Mouse (Mus musculus): ENCODE data around the gene BC025920.

DNA sequence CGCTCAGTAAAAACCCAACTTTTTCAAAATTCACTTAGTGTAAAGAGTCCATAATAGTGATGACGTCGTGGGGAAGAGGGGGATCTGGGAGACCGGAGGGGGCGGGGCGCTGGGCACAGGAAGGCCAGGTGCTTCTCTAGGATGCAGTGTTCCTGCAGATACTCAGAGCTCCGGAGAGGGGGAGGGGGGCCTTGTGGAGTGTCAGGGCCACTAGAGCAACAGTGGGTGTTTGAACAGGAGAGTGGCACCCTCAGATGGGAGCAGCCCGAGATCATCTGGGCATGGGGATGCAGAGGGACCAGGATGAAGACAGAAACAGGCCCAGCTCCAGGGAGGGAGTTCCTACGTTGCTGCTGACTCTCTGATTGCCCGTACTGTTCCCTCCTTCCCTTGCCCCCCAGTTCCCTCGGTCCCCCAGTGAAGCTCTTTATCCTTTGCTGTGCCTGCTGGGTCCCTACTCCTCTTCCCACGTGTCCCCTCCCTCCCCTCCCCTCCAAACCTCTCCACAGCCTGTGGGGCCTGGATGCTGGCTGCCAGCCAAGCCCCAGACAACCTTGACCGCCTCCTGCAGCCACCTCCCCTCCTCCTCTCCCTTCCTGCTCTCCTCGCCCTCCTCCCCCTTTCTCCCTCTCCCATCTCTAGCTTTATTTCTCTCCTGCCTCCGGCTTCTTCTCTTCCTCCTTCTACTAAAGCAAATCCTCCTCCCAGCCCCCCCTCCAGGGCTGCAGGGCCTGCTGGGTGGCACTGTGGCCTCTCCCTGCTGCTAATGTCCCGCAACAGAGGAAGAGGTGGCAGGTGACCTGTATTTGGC lies 37.5 kb upstream of the BC025920 start:
- TF ChIP-seq CTCF (IDR thresholded peaks at IDR 0.05; ENCODE audit: extremely low read depth, insufficient read length, insufficient replicate concordance, low read depth, low read length) (no peak), POLR2A (IDR thresholded peaks at IDR 0.05; ENCODE audit: low read depth, low read length) (no peak)
